Comparison of ENCODE assay signal across 22 mouse cellular contexts in genomic region chr4:59699014-59699792, GRCm38 (mm10).
DNase-seq lines count a peak whose midpoint lies in the region; ATAC-seq and TF ChIP-seq lines count a peak whose summit lies in the region.
"Had no signal": no experiment of that assay in that cellular context is flagged by ENCODE, and none has a peak within 500 bp of the region (broad histone marks: within the 10 kb centered on the region; RNA-seq: fewer than 3 reads in every experiment).

No protein-coding gene starts in this region.

- H3K79me2 ChIP-seq in heart, adult 2 months (replicated peaks; ENCODE audit: control insufficient read depth, insufficient read depth, low read length): no peaks in the 10 kb centered on the region

- 86% methylated on average over 4 of the region's 4 CpGs for WGBS in heart, adult 2 months
- WGBS in hindbrain, embryonic 16.5 days: 82% methylated on average over 4 of the region's 4 CpGs
- 92% methylated on average over 4 of the region's 4 CpGs for WGBS in hindbrain, embryonic 13.5 days
- WGBS in limb, embryonic 10.5 days: 93% methylated on average over 4 of the region's 4 CpGs

- H3K9me3 ChIP-seq in hindbrain, embryonic 16.5 days (ENCODE audit: control insufficient read depth, low read length): no peaks in the 10 kb centered on the region
- H3K9me3 ChIP-seq in hindbrain, embryonic 13.5 days: no peaks in the 10 kb centered on the region
- H3K9me3 ChIP-seq in limb, embryonic 10.5 days (replicated peaks): no peaks in the 10 kb centered on the region
- H3K9me3 ChIP-seq: embryonic facial prominence, embryonic 13.5 days; embryonic facial prominence, embryonic 15.5 days; forebrain, embryonic 13.5 days had no signal

- H3K4me1 ChIP-seq in heart, adult 2 months (ENCODE audit: control insufficient read depth, insufficient read depth, low read length): no peaks in the 10 kb centered on the region
- H3K4me1 ChIP-seq in hindbrain, embryonic 16.5 days (ENCODE audit: control insufficient read depth, insufficient read depth, low read depth, low read length): no peaks in the 10 kb centered on the region
- H3K4me1 ChIP-seq in hindbrain, embryonic 13.5 days (replicated peaks): peaks cover 7% of the 10 kb centered on the region
- peaks cover 8% of the 10 kb centered on the region; the same call in 1 of the 2 replicates for H3K4me1 ChIP-seq in limb, embryonic 10.5 days
- H3K4me1 ChIP-seq: embryonic facial prominence, embryonic 15.5 days; forebrain, embryonic 13.5 days had no signal

- TF ChIP-seq CTCF in heart, adult 2 months (IDR thresholded peaks at IDR 0.05): no peak

- no peak overlapping the region for H3K27ac ChIP-seq in heart, adult 2 months
- no peak overlapping the region for H3K27ac ChIP-seq in hindbrain, embryonic 16.5 days (ENCODE audit: low read depth, low read length)
- H3K27ac ChIP-seq in hindbrain, embryonic 13.5 days: no peak overlapping the region
- no peak overlapping the region for H3K27ac ChIP-seq in limb, embryonic 10.5 days
- H3K27ac ChIP-seq: embryonic facial prominence, embryonic 13.5 days; embryonic facial prominence, embryonic 15.5 days; forebrain, embryonic 13.5 days had no signal

- no peak overlapping the region for H3K4me2 ChIP-seq in hindbrain, embryonic 16.5 days (ENCODE audit: low read length)
- H3K4me2 ChIP-seq in hindbrain, embryonic 13.5 days: no peak overlapping the region
- H3K4me2 ChIP-seq: embryonic facial prominence, embryonic 13.5 days; embryonic facial prominence, embryonic 15.5 days; forebrain, embryonic 13.5 days had no signal

- intact Hi-C loops in heart, adult 2 months (cut with DNase I): no loop called here

- H3K27me3 ChIP-seq in heart, adult 2 months (ENCODE audit: control insufficient read depth, insufficient read depth, low read length): no peaks in the 10 kb centered on the region
- no peaks in the 10 kb centered on the region for H3K27me3 ChIP-seq in hindbrain, embryonic 16.5 days (replicated peaks; ENCODE audit: control insufficient read depth, insufficient read depth, low read length)
- H3K27me3 ChIP-seq in hindbrain, embryonic 13.5 days: no peaks in the 10 kb centered on the region
- H3K27me3 ChIP-seq in limb, embryonic 10.5 days (ENCODE audit: low read depth, poor library complexity, severe bottlenecking): no peaks in the 10 kb centered on the region
- H3K27me3 ChIP-seq: embryonic facial prominence, embryonic 13.5 days; embryonic facial prominence, embryonic 15.5 days; forebrain, embryonic 13.5 days; Patski had no signal

- H3K36me3 ChIP-seq in heart, adult 2 months (ENCODE audit: control insufficient read depth, insufficient read depth, low read length): no peaks in the 10 kb centered on the region
- H3K36me3 ChIP-seq in hindbrain, embryonic 16.5 days (ENCODE audit: control insufficient read depth, insufficient read depth, low read length): no peaks in the 10 kb centered on the region
- no peaks in the 10 kb centered on the region for H3K36me3 ChIP-seq in hindbrain, embryonic 13.5 days
- H3K36me3 ChIP-seq in limb, embryonic 10.5 days: no peaks in the 10 kb centered on the region
- H3K36me3 ChIP-seq: embryonic facial prominence, embryonic 13.5 days; embryonic facial prominence, embryonic 15.5 days had no signal

- TF ChIP-seq POLR2A in heart, adult 2 months (IDR thresholded peaks at IDR 0.05; ENCODE audit: insufficient read depth, low read depth, low read length): no peak

- no peak overlapping the region for H3K4me3 ChIP-seq in heart, adult 2 months
- H3K4me3 ChIP-seq in hindbrain, embryonic 16.5 days (ENCODE audit: low read length): no peak overlapping the region
- no peak overlapping the region for H3K4me3 ChIP-seq in hindbrain, embryonic 13.5 days
- H3K4me3 ChIP-seq in limb, embryonic 10.5 days: no peak overlapping the region
- H3K4me3 ChIP-seq: embryonic facial prominence, embryonic 13.5 days; embryonic facial prominence, embryonic 15.5 days; forebrain, embryonic 13.5 days had no signal

- no peak for TF ChIP-seq EP300 in heart, adult 2 months (IDR thresholded peaks at IDR 0.05; ENCODE audit: insufficient read depth, low read depth, low read length)

- H3K9ac ChIP-seq in heart, adult 2 months (ENCODE audit: low read depth, low read length): no peak overlapping the region
- no peak overlapping the region for H3K9ac ChIP-seq in hindbrain, embryonic 16.5 days (ENCODE audit: low read depth, low read length)
- H3K9ac ChIP-seq in hindbrain, embryonic 13.5 days: no peak overlapping the region
- H3K9ac ChIP-seq: embryonic facial prominence, embryonic 13.5 days; embryonic facial prominence, embryonic 15.5 days; forebrain, embryonic 13.5 days had no signal

- DNase-seq in heart, adult 11 months: peak; percentile 53
- no peak for DNase-seq in heart, adult 2 months
- DNase-seq in 3T3-L1 (ENCODE audit: low read depth, low spot score): peak; percentile 15
- DNase-seq in limb, embryonic 10.5 days (ENCODE audit: low spot score): no peak
- DNase-seq: adrenal gland, adult 8-10 months; adrenal gland, postnatal 14 days; adrenal gland, postnatal 36 days; cerebellum, adult 11-12 months; cerebellum, adult 2 months; cerebellum, adult 9-10 months; cerebellum, postnatal 10 days; cerebellum, postnatal 36 days; embryo, embryonic 11 days had no signal

- ATAC-seq in hindbrain, embryonic 16.5 days: peak; percentile 52; the same call in 1 of the 2 replicates
- no peak for ATAC-seq in hindbrain, embryonic 13.5 days (ENCODE audit: low FRiP score)
- 0 out of 2 replicates have a peak, but pooled peaks have one; percentile 28 for ATAC-seq in erythroblast, adult 5-6 weeks (replicated peaks; ENCODE audit: low FRiP score, poor library complexity, severe bottlenecking)
- ATAC-seq: activated CD4-positive, CD25-positive, alpha-beta regulatory T cell, adult 4 months; forebrain, embryonic 13.5 days; forebrain, embryonic 16.5 days; Patski had no signal

Comparison
In these comparisons a context has a peak if more than half of its experiments do, and no peak if none do; other contexts are left out.
1. DNase-seq: peak in heart, adult 11 months (single experiment) and 3T3-L1 (single experiment); none in heart, adult 2 months (0 of 2) and limb, embryonic 10.5 days (single experiment).